Mouse (Mus musculus) brain, adult 2 months (tissue): ENCODE measurements at regions not wholly inside any gene's neighbourhood (a gene's known extent, or its start where the extent isn't known, plus 50 kb on each side); places are given as distances from the start of the nearest gene placed in this dataset.

Experiments used
- DNase-seq: peaks from one replicate; pipeline ENCODE4 v3.0.0; 2011; ENCODE audit warnings: low read depth, low spot score

DNA sequence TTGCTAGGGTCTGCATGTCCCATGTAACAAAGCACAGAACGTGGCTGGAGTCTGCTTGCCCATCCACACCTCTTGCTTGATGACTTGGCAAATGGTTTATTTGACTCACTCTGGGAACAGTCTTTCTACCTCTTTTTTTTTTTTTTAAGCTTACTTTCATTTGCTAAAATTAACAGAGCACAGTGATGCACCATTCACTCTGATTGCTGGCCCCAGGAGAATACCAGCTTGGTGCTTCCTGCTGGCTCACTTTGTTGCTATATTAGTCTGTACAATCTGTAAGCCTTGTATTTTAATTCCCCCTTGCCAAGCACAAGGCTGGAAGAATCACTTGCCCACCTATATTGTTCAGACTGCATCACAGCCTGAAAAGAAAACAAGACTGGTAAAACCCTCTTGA, 521.4 kb upstream of the Atp11b start:
- DNase-seq: peak; percentile 65

DNA sequence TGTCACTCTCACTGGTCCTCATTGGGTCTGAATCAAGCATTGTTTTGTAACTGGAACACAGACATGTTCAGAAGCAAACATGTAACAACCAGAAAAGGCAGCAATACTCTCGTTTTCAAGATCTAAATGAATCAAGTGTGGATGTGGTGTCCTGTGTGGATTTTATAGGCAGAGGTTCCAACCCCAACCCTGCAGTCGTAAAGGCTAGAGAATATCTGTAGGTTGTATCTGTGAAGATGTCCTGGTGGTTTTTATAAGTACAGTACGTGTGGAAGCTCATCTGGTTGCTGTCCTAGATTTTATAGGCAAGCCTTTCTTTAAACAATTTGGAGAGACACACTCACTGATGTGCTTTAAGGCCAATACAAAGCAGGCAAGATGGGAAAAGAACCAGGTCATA, 518.8 kb upstream of the Atp11b start:
- no peak for DNase-seq

DNA sequence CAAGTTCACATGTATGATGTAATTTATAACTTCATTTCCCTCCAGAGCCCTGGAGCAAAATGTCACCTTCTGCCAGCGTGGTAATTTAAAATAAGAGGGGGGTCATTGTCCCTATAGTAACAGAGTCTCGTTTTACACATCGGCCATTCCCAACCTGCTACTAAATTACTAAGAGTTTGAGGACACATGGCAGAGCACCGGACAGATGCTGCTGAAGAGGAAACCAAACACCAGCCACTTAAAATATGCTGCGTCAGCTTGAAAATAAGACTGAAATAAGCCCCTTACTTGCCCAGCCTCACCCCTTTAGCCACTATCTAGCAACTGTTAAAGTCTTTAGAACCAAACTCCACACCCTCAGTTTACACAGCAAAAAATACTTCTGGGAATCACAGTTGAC, 518.1 kb upstream of the Atp11b start:
- DNase-seq: no peak

DNA sequence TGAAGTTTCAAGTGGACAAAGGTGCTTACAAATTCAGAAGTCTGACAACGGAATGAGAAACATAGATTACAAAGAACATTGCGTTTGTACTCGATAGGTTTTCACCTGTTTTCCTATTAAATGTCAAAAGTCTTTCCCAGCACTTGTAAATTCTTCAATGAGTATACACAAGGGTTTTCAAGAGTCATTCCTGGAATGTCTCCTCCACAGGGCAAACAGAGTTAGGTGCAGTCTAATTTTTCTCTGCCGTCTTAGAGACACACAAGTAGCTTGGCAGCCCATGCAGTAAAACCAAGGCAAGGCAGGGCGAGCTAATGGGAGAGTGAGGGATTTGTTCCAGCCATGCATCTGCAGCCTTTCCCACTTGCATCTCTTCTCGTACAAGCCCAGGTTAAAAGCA, 516.6 kb upstream of the Atp11b start:
- no peak for DNase-seq

DNA sequence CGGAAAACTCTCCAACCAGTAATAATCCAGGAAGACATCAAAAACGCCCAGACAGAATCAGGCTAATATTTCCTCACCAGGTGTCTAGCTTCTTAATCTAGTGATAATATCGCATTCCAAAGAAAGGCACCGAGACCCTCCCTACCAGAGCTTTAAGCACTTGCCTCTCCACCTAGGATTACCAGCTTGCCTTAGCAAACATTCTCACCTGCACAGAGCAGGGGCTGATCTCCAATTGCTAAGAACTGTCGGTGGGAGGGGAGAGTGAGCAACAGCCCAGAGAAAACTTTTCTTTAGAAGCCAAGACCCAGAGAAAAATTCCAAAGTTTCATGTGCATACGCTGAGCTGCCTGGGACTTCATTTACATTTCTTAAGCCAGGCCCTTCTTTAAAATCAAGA, 511.6 kb upstream of the Atp11b start:
- no peak for DNase-seq

DNA sequence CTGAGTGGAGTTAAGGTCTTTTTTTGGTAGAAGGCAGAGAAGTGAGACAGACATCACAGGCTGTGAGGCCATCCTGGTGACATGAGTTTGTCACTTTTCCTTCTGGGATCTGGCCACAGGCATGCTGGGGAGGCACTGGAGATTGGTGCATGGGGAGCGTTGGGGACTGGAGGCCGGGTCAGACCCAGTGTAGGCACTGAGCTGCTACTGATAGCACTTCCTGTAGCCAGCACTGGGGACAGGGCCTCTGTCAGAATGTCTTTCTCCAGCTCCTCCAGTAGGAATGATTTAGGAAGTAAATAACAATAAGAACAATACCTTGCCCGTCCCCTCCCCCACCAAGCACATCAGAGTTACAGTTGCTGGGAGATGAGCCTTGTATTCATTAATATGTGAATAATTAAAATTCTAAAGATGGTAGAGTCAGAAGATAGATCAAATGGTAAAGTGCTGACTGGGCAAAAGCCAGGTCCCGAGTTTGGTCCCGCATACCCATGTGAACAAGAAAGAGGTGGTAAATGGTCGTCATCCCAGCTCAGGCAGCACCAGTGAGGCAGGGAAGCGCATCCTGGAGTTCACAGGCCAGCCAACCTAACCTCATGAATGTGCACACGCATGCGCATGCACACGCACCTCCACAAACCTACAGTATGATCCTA, 510.9 kb upstream of the Atp11b start:
- DNase-seq: no peak

DNA sequence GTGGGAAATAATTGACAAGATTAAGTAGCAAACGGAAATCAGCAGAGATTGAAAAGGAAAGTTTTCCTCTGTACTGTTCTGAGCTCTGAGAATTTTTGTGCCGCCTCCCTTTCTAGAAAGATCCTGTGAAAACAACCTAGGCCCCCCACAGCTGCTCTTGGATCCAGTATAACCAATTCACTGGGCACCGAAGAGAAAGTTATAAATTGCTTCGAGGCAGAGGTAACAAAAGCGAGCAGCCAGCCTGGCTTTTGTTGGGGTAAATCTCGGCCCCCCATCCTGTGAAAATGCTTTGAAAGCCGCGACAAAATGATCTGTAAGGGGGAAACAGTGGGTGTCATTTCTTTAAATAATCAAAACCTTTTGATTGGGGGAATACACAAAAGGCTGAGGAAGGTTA, 508.9 kb upstream of the Atp11b start:
- no peak for DNase-seq

DNA sequence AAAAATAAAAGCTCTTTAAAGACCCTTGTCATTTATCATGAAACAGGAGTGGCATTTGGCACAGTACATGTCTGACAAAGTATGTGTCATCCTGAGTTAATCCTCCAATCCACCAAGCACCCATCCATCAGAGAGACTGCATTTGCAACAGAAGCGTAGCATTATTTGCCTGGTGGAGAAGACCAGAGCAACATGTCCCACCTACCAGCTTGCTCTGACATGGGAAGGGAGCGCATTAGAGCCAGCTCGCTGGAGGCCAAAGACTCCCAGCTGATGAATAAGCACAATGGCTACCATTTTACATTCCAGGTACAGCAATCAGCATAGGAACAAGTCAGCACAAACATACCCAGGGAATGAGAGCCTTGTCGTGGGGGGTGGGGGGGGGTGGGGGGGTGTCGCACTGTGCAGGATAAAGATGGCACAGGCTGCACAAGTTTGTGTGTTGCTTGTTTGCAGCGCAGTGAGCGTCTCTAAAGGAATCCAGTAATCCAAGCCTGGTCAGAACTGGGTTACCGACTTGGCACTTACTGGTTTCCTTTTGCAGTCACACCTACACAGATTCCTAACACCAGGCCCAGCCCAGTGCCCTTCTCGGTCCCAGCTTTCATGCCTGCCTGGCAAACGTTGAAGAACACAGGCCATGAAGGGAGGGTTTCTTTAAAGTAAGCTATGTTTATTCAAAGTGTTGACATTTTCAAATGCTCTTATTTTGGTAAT, 507.8 kb upstream of the Atp11b start:
- no peak for DNase-seq

DNA sequence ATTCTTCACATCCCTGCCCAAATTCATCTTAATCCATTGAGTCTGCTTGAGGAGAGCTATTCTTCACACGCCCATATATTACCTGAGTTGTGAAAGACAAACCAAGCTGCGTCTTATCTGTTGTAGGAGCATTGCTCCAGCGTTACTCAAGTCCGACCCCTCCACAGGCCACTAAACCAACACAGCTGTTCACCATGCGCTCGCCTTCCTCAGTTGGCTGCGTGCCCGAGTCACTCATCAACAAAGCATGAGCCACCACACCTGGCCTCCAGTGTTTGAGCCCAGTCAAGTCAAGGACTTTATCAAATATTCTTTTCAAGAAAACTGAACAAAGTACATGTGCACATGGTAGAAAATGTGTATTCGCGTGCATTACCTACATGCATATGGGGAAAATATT, 504.7 kb upstream of the Atp11b start:
- no peak for DNase-seq

DNA sequence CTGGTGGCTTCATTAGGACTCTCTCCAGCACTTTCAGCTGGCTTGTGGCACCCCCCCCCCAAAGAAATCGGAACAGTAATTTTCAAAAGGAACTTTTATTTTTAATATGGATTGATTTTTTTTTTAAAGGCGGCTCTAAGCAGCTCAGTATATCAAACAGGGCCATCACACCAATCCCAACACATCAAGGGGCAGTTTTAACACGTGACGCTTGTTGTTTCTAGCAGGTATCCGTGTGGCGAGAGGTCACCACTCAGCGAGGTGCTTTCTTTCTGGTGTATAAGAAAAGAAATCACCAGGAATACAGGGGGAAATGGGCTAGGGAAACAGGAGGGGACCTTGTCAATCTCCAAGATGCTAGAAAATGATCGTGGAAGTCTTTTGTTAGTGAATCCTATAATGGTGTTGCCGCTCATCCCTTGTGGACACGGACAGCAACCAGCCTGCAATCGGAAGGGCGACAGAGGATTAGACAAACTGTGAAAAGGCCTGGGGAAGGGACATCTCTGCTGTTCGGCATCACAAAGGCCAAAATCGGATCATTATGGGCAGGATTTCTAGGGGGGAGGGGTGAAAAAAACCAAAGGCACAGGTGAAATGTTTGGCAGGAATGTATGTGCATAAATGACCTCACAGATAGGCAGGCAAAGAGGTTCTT, 503.7 kb upstream of the Atp11b start:
- DNase-seq: no peak

DNA sequence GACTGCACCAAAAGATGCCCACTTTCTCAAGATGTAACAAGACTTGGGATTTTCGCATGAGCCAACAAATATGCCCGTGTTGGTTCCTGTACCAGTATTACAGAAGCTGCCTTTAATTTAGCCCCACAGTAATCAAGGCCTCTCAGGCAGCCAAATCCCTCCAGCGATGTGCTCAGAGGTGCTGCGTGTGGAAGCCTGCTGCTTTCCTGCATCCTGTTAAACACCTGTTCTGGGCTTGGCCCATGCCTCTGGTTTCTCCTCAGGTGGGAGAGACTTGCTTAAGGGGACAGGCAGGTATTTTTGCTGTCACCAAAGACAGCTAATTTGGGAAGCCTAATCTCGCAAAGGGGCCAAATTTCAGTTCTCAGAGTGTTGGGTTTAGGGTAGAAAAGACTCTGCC, 500.0 kb upstream of the Atp11b start:
- no peak for DNase-seq

DNA sequence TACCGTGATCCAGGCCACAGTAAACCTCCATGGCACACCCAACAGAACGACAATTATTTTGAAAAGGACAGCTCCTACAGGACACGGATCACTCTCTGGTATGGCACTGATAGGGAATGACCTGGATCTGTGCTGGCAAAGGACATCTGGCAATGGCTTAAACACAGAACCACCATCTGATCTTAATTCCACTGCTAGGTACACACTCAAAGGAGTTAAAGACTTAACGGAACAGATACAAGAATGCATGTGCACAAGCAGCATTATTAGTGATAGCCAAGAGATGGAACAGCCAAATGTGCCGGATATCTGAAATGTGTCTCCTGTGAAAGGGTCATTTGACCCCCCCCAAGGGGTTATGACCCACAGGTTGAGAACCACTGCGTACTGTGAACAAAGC, 493.0 kb upstream of the Atp11b start:
- DNase-seq: no peak

DNA sequence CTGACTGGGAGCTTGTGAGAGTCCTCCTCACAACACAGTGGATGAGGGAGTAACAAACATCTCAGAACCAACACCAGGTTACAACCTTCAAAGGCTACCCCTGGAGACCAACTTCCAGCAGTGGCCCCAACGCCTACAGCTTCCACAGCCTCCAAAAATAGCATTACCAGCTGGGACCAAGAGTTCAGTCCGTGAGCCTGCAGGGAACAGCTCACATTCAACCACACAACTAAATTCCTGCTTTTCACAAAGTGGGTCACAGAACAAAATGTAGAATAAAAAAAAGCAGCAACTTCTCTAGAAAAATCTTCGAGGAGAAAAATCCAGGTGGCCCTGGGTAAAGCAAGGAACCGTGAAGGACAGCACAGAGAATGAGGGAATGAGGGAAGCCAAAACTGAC, 485.0 kb upstream of the Atp11b start:
- DNase-seq: peak; percentile 49

DNA sequence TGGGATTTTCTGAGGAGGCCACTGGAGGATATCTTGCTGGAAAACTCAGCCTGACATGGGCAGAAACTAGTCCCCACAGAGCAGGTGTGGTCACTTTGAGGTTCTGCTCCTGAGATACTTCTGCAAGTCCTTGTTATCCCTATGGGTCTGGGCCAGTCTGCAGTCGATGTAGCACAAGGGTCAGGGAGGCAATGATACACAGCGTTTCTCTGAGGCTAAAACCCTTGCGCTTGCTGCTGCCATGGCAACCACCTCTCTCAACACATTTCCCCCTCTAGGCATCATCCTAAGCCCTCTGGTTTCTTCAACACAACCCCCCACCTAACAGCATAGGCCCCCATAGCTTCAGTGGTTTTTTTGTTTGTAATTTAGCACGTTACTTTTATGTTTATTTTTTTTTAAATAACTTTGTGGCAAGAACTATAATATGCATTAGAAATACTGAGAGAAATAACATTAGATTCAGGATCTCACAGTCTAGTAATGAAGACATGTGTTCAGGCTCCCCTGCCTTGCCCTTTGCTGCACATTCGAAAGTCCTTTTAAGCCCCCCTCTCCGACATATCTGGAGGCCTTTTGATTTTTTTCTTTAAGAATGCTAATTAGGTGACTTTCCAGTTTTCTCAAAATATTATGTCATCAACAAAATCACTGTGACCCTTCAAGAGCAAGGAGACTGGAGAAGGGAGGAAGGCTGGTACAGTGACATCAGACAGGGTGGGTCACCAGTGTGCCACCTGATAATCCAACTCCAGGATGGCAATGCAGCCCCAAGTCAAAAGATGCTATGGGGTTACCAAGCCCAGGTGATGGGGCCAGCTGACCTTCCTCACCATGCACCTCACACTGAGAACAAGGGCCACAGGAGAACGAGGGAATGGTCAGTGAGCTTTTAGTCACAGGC, 483.7 kb upstream of the Atp11b start:
- no peak for DNase-seq

DNA sequence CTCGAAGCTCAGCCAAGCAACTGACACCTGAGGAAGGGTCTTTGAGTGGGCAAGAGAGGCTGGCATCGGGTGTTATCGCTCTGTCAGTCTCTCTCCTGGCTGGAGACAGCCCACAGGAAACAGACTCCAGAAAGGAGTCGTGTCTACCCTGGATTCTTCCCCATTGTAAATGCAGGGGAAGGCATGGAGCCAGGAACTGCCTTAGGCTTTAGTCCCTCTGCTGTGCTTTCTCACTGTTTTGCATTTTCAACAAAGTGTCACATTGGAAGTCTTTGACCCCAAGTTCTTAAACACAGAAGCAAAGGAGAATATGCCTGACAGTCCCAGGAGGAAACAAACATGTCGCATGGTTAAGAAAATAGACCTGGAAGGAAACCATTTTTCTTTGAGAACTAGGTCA, 480.4 kb upstream of the Atp11b start:
- peak; percentile 8 for DNase-seq

DNA sequence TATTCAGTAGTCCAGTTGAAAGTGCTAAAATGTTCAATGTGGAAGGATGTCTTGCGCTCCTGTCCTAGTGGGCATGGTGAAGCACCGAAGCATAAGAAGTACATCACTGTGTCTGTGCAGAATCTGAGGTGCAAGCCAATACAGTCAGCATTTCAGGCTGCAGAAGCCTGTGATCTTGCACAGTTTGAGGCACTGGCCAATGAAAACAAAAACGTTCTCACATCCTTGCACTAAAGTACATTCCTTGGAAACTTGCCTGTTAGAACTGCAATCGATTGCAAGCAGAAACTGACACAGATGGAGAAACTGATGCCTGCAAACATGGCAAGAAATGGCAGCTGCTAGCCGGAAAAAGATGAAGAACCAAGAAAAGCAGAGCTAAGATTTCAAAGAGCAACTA, 472.9 kb upstream of the Atp11b start:
- peak; percentile 31 for DNase-seq

DNA sequence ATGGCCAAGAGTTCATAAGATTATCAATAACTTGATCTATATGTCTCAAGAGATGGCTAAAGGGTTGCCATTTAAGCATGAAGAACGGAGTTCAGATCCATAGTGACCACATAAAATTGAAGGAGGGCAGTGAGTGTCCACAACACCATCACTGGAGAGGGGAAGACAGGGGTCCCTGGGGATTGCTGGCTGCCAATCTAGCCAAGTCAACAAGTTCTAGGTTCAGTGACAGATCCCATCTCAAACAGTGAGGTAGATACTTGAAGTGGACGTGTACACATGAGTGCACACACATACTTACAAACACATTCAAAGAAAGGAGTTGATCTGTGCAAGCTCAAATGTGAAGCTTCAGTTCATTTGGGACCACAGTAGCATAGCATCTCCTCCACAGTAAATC, 471.8 kb upstream of the Atp11b start:
- no peak for DNase-seq

DNA sequence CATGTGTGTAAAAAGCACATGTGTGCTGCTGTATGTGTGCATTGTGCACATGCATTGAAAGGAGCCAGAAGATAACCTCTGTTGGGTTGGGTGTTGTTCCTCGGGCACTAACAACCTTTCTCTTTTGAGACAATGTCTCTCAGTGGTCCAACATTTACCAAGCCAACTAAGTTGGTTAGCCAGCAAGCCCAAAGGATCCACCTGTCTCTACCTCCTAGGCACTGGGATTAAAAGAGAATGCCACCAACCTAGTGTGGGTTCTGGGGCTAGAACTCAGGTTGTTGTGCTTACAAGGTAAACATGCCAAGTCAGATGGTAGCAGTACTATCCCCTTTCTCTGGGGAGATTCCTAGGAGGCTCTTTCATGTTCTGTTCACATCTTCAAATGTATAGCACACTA, 459.1 kb upstream of the Atp11b start:
- DNase-seq: no peak

DNA sequence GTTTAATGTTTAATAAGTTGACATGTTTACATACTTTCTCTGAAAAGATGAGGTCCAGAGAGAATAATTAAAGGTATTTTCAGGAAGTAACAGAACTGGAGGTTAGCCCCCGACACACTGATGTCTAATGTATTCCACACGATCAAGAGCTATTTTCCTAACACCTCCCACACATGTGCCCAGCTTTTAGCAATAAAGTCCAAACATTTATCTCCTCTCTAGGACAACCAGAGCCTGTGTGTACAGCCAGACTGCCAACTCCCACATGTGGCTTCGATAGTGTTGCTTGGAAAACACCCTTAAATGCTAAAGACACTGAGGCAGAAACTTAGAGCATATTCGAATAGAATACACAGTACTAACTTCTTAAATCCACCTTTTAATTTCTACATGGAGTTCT, 458.2 kb upstream of the Atp11b start:
- DNase-seq: no peak

DNA sequence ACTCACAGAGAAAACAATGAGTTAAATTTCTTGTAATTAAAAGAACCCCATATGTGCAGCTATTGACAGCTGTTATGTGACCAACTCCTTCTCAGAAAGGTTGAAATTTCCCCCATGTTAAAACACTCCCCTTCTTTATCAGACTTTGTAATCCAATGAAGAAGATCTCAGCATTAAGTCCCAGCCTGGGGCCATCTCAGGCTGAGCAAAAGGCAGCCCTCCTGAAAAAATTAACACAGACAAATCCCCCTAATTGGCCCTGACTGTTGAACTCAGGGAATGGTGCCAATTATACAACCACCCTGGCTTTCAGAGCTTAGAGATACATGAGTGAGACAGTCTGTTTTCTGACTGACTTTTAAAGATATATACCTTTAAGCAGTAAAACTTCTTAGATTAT, 454.9 kb upstream of the Atp11b start:
- DNase-seq: no peak

DNA sequence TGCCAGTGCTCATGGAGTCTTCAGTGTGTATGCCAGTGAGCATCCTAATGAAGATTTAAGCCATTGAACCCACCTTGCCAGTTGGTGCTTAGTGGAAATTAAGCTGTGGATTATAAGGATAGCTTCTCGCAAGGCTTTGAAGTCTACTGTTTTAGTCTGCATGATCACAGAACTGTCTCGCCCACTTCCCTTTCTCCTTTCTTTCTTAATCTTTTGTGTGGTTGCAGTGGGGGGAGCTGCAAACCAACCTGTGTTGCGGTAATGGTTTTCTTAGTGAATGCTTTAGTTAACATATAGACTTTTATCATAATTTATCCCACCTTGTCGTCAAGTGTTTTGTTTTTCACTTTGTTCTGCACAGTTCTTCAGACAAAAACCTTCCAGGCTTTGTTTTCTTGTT, 447.9 kb upstream of the Atp11b start:
- DNase-seq: no peak

DNA sequence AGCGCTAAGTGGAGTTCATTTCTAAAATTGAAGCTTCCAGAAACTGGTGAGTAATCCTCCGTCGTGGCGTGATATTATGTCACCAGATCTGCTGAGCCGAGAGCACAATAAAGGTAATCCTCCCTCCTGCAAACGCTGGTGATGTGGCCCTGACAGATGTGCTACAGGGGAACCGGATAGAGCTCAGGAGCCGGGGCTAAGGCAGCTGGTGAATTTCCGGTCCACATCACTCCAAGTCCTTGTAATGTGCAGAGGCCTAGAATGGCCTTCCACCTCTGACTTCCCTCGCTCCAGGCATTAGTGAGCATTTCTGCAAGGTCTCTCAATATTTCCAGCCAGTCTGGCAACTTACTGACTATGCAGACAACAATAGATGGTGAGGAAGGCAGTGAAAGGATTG, 439.7 kb upstream of the Atp11b start:
- DNase-seq: peak; percentile 37
